Mouse (Mus musculus) ovary, postnatal 36 days (tissue): Measurements from ENCODE around the gene Olah.
"Not testable (repeated sequence)": the region's sequence is repeated elsewhere in the genome, so short reads cannot be mapped to it uniquely, and the experiment has no call there.

Experiments used
- DNase-seq: peaks from one replicate; pipeline ENCODE4 v3.0.0; 2022; ENCODE audit warnings: low spot score, mixed read lengths

The Olah gene

GRCm38 (mm10) chr2:3397110-3397509 lies at the start of gene Olah:
Olah (minus strand) TSS chr2:3397210.
- not testable (repeated sequence) for DNase-seq

- no peak for DNase-seq
These were observed 49.0 kb upstream of the Olah start for GRCm38 (mm10) chr2:3445984-3446383.

- no peak for DNase-seq
These were observed 47.2 kb upstream of the Olah start for GRCm38 (mm10) chr2:3444206-3444605.

GRCm38 (mm10) chr2:3437956-3438355 lies 40.9 kb upstream of the Olah start:
- no peak for DNase-seq

- no peak for DNase-seq
These were observed 38.5 kb upstream of the Olah start for GRCm38 (mm10) chr2:3435369-3436061.

GRCm38 (mm10) chr2:3430956-3431355 lies 33.9 kb upstream of the Olah start:
- DNase-seq, result no peak

GRCm38 (mm10) chr2:3424579-3424910 lies 27.5 kb upstream of the Olah start:
- no peak for DNase-seq

GRCm38 (mm10) chr2:3423841-3424578 lies 27.0 kb upstream of the Olah start, which contains the start of gene Dclre1c:
Dclre1c (plus strand) TSS chr2:3424131.
- peak; percentile 84 for DNase-seq

GRCm38 (mm10) chr2:3422548-3422947 lies 25.5 kb upstream of the Olah start, which contains the start of gene Meig1:
Meig1 (minus strand) TSS chr2:3422648.
- DNase-seq, result no peak

- no peak for DNase-seq
These were observed 23.1 kb upstream of the Olah start for GRCm38 (mm10) chr2:3420157-3420556.

GRCm38 (mm10) chr2:3418883-3419431 lies 21.9 kb upstream of the Olah start:
- peak; percentile 95 for DNase-seq

GRCm38 (mm10) chr2:3415676-3416075 lies 18.7 kb upstream of the Olah start:
- no peak for DNase-seq

GRCm38 (mm10) chr2:3414241-3414640 lies 17.2 kb upstream of the Olah start:
- DNase-seq, result peak; percentile 49

GRCm38 (mm10) chr2:3407756-3408155 lies 10.7 kb upstream of the Olah start:
- DNase-seq, result no peak

GRCm38 (mm10) chr2:3405981-3406380 lies 9.0 kb upstream of the Olah start:
- DNase-seq, result no peak

GRCm38 (mm10) chr2:3391945-3392344 lies 5.1 kb downstream of the Olah start:
- DNase-seq, result no peak

GRCm38 (mm10) chr2:3387105-3387860 lies 9.7 kb downstream of the Olah start:
- no peak for DNase-seq

- no peak for DNase-seq
These were observed 31.9 kb downstream of the Olah start for GRCm38 (mm10) chr2:3365127-3365526.

- DNase-seq, result no peak
These were observed 35.9 kb downstream of the Olah start for GRCm38 (mm10) chr2:3361067-3361466.

- DNase-seq, result no peak
These were observed 39.1 kb downstream of the Olah start for GRCm38 (mm10) chr2:3357887-3358286.

- no peak for DNase-seq
These were observed 40.7 kb downstream of the Olah start for GRCm38 (mm10) chr2:3356311-3356710.

- DNase-seq, result no peak
These were observed 41.2 kb downstream of the Olah start for GRCm38 (mm10) chr2:3355793-3356192.
